Comparison of ENCODE assay signal across 8 mouse cellular contexts in genomic region chr3:30855604-30856458, GRCm38 (mm10). TPM values are rescaled to one million over a fixed set of nuclear protein-coding genes. Genes with fewer than 3 reads are reported as not detected.
DNase-seq lines count a peak whose midpoint lies in the region; ATAC-seq lines count a peak whose summit lies in the region.

Gpr160 (plus strand) TSS chr3:30855950.

- ATAC-seq in activated CD4-positive, CD25-positive, alpha-beta regulatory T cell, adult 4 months: peak; percentile 82
- peak; percentile 82 for ATAC-seq in inflammation-experienced regulatory T-cells, adult 6 months
- peak; percentile 79 for ATAC-seq in megakaryocyte progenitor cell, adult 5-6 weeks (replicated peaks; ENCODE audit: poor library complexity)

- peak; percentile 75 for DNase-seq in embryo, embryonic 10.5 days (ENCODE audit: low spot score)
- peak; percentile 44 for DNase-seq in gastrocnemius, postnatal 25 days
- peak; percentile 27 to 77 for DNase-seq in left cerebral cortex, postnatal 10 days (ENCODE audit: extremely low spot score in 1 of 2, low spot score in 2 of 2)
- DNase-seq in right cerebral cortex, postnatal 10 days (ENCODE audit: low spot score in 2 of 2): peak; percentile 57 to 66
- peak; percentile 74 for DNase-seq in urinary bladder, postnatal 14 days (ENCODE audit: low spot score)

- intact Hi-C loops in left cerebral cortex, postnatal 10 days (cut with DNase I): no loop called here

RNA-seq across cellular contexts. Expression of gene Gpr160, which starts in this region (rescaled TPM):
- polyA plus RNA-seq in activated CD4-positive, CD25-positive, alpha-beta regulatory T cell, adult 4 months (2017; shearing (Covaris generic)): 1 to 10 TPM; 2.6 to 3.5 TPM
- under 1 TPM; 0.41 to 0.78 TPM for total RNA-seq in gastrocnemius, postnatal 25 days (2021)
- polyA plus RNA-seq in inflammation-experienced regulatory T-cells, adult 6 months (2017; shearing (Covaris generic)): 1 to 10 TPM; 2.4 to 8.7 (median 3.9) TPM
- under 1 TPM; 0.69 to 0.75 TPM for total RNA-seq in left cerebral cortex, postnatal 10 days (2021)
- 98.0 and 103 TPM in 2 replicates for total RNA-seq in megakaryocyte progenitor cell, adult 5-6 weeks (2015)
- total RNA-seq in megakaryocyte progenitor cell, adult 5-6 weeks (2017): 50.3 and 70.8 TPM in 2 replicates

Comparison
In these comparisons a context has a peak if more than half of its experiments do, and no peak if none do; other contexts are left out.
1. Peak in every context shown above with its lines: DNase-seq and ATAC-seq.
2. RNA of gene Gpr160 (total RNA-seq): 50.3 to 103 TPM in megakaryocyte progenitor cell, adult 5-6 weeks; 0.41 to 0.78 TPM in gastrocnemius, postnatal 25 days and 0.69 to 0.75 TPM in left cerebral cortex, postnatal 10 days; every median in the first group is over 10 times any median in the second.
3. Peak in DNase-seq in gastrocnemius, postnatal 25 days; RNA of the gene not detected or under 1 TPM.
4. Peak in DNase-seq in left cerebral cortex, postnatal 10 days; RNA of the gene not detected or under 1 TPM.